Mouse (Mus musculus): ENCODE data around the gene Ccdc169. TPM values are rescaled to one million over a fixed set of nuclear protein-coding genes. Genes with fewer than 3 reads are reported as not detected.
A peak's percentile ranks its signal among the peaks of the same experiment; 100 is the strongest.

Ccdc169 gene
- polyA plus RNA-seq, 2 experiments: 0.11 to 0.25 TPM

DNA sequence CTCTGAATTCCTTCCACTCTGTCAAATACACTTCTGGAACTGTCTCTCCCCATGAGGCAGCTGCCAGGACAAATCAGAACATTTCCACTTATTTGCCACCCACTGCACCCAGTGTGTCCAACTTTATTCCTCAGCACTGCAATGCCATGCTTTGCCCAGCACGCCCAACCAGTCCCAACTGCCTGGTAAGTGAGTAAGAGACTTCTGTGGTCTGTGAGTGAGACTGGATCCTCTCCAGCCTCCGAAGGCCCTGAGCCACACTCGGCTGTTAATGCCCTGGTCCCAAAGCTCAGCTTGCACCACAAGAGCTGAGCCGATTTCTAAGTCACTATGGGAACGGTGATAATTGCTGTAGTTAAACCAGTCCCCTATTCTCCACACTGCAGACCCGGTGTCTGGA is 70.5 kb downstream of the Ccdc169 start:
- no peak overlapping the region for H3K27ac ChIP-seq (replicated peaks; ENCODE audit: low read depth, low read length)
- 42% methylated on average over 6 of the region's 6 CpGs for WGBS
- no peak overlapping the region for H3K4me2 ChIP-seq (replicated peaks; ENCODE audit: low read depth, low read length, severe bottlenecking)
- no peaks in the 10 kb centered on the region for H3K27me3 ChIP-seq (ENCODE audit: control insufficient read depth, insufficient read depth, low read length)
- ATAC-seq (ENCODE audit: low FRiP score, low read depth) (0 out of 2 replicates have a peak, but pooled peaks have one; percentile 23), DNase-seq (ENCODE audit: low spot score) (no peak)
- H3K9ac ChIP-seq (ENCODE audit: low read depth, low read length, severe bottlenecking): no peak overlapping the region
- no peaks in the 10 kb centered on the region for H3K9me3 ChIP-seq (ENCODE audit: control insufficient read depth, low read length)
- no peak overlapping the region for H3K4me3 ChIP-seq (replicated peaks; ENCODE audit: low read length)
- TF ChIP-seq POLR2A (IDR thresholded peaks at IDR 0.05; ENCODE audit: borderline replicate concordance, extremely low read depth, insufficient read depth, insufficient read length): no peak
- no peaks in the 10 kb centered on the region for H3K4me1 ChIP-seq (ENCODE audit: control insufficient read depth, insufficient read depth, low read length)
- no peaks in the 10 kb centered on the region for H3K36me3 ChIP-seq (ENCODE audit: control insufficient read depth, insufficient read depth, low read length)

DNA sequence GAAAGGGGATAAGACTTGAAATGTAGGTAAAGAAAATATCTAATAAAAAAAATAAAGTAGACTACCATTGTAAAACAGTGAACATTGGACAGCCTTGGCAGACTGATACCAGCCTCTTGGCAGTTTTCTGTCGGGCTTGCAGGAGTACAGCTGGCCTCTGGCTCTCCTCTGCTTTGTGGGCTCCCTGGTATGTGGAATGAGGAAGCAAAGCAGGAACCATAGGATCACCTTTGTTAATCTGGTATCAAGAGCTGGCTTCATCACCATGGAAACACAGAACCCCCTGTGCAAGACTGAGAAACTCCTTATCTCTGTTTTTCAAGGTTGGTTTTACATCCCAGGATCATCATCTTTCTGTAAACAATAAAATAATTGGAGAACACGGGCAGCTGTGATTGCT is 75.1 kb downstream of the Ccdc169 start:
- DNase-seq (ENCODE audit: low spot score) (no peak), ATAC-seq (ENCODE audit: low FRiP score, low read depth) (no peak)
- H3K36me3 ChIP-seq (ENCODE audit: control insufficient read depth, insufficient read depth, low read length): no peaks in the 10 kb centered on the region
- no peak overlapping the region for H3K27ac ChIP-seq (replicated peaks; ENCODE audit: low read depth, low read length)
- H3K9ac ChIP-seq (ENCODE audit: low read depth, low read length, severe bottlenecking): no peak overlapping the region
- TF ChIP-seq POLR2A (IDR thresholded peaks at IDR 0.05; ENCODE audit: borderline replicate concordance, extremely low read depth, insufficient read depth, insufficient read length): no peak
- peaks cover 8% of the 10 kb centered on the region; the same call in 1 of the 2 replicates for H3K4me1 ChIP-seq (ENCODE audit: control insufficient read depth, insufficient read depth, low read length)
- no peaks in the 10 kb centered on the region for H3K27me3 ChIP-seq (ENCODE audit: control insufficient read depth, insufficient read depth, low read length)
- H3K4me3 ChIP-seq (replicated peaks; ENCODE audit: low read length): no peak overlapping the region
- H3K4me2 ChIP-seq (replicated peaks; ENCODE audit: low read depth, low read length, severe bottlenecking): no peak overlapping the region
- WGBS: 36% methylated on average over 2 of the region's 2 CpGs
- H3K9me3 ChIP-seq (ENCODE audit: control insufficient read depth, low read length): no peaks in the 10 kb centered on the region

DNA sequence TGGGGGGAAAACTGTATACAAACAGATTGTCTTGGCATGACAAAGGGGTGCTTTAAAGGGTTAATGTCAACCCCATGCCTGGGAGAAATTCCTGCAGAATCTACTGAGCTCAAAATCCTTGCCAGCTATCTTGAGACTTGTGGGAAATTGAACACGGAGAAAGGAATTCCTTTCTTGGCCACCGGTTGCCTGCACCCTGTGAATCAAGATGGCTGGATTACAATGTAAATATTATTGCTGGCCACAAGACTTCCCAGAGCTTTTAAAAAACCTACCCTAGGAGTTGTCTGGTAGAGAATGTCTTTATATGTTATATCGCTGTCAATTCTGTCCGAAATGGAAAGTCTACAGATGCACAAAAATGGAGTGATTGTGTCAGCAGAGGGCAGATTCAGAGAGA is 76.6 kb downstream of the Ccdc169 start:
- DNase-seq (ENCODE audit: low spot score): peak; percentile 61
- ATAC-seq (ENCODE audit: low FRiP score, low read depth): peak; percentile 47
- H3K4me3 ChIP-seq (replicated peaks; ENCODE audit: low read length): no peak overlapping the region
- H3K27me3 ChIP-seq (ENCODE audit: control insufficient read depth, insufficient read depth, low read length): no peaks in the 10 kb centered on the region
- TF ChIP-seq POLR2A (IDR thresholded peaks at IDR 0.05; ENCODE audit: borderline replicate concordance, extremely low read depth, insufficient read depth, insufficient read length): no peak
- peak overlapping the region; percentile 23 for H3K27ac ChIP-seq (replicated peaks; ENCODE audit: low read depth, low read length)
- WGBS: 44% methylated on average over 4 of the region's 4 CpGs
- no peak overlapping the region for H3K9ac ChIP-seq (ENCODE audit: low read depth, low read length, severe bottlenecking)
- no peaks in the 10 kb centered on the region for H3K36me3 ChIP-seq (ENCODE audit: control insufficient read depth, insufficient read depth, low read length)
- no peaks in the 10 kb centered on the region for H3K9me3 ChIP-seq (ENCODE audit: control insufficient read depth, low read length)
- H3K4me1 ChIP-seq (ENCODE audit: control insufficient read depth, insufficient read depth, low read length): peaks cover 8% of the 10 kb centered on the region; the same call in 1 of the 2 replicates
- H3K4me2 ChIP-seq (replicated peaks; ENCODE audit: low read depth, low read length, severe bottlenecking): no peak overlapping the region

DNA sequence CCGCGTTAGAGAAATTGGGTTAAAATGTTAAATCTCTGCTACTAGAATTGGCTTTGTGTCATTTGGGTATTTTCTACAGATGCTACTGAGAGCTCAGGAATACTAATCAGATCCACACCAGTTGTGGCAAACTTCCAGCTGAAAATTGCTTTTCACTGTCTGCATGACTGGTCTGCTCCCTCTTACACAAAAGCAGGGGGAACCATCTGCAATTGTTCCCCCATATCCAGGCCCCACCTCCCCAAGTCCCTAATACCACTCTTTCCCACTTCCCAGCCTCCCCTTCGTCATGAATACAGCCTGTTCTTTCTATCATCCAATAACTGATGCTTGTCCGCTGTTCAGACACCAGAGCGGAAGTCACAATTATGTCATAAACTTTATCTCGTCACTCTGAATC is 77.3 kb downstream of the Ccdc169 start:
- no peak for ATAC-seq (ENCODE audit: low FRiP score, low read depth)
- no peak for TF ChIP-seq POLR2A (IDR thresholded peaks at IDR 0.05; ENCODE audit: borderline replicate concordance, extremely low read depth, insufficient read depth, insufficient read length)
- peaks cover 8% of the 10 kb centered on the region; the same call in 1 of the 2 replicates for H3K4me1 ChIP-seq (ENCODE audit: control insufficient read depth, insufficient read depth, low read length)
- H3K9ac ChIP-seq (ENCODE audit: low read depth, low read length, severe bottlenecking): no peak overlapping the region
- DNase-seq (ENCODE audit: low spot score): peak; percentile 75
- 66% methylated on average over 6 of the region's 6 CpGs for WGBS
- H3K27ac ChIP-seq (replicated peaks; ENCODE audit: low read depth, low read length): peak overlapping the region; percentile 23; the same call in 1 of the 2 replicates
- no peaks in the 10 kb centered on the region for H3K36me3 ChIP-seq (ENCODE audit: control insufficient read depth, insufficient read depth, low read length)
- H3K9me3 ChIP-seq (ENCODE audit: control insufficient read depth, low read length): no peaks in the 10 kb centered on the region
- no peaks in the 10 kb centered on the region for H3K27me3 ChIP-seq (ENCODE audit: control insufficient read depth, insufficient read depth, low read length)
- H3K4me3 ChIP-seq (replicated peaks; ENCODE audit: low read length): no peak overlapping the region
- no peak overlapping the region for H3K4me2 ChIP-seq (replicated peaks; ENCODE audit: low read depth, low read length, severe bottlenecking)

DNA sequence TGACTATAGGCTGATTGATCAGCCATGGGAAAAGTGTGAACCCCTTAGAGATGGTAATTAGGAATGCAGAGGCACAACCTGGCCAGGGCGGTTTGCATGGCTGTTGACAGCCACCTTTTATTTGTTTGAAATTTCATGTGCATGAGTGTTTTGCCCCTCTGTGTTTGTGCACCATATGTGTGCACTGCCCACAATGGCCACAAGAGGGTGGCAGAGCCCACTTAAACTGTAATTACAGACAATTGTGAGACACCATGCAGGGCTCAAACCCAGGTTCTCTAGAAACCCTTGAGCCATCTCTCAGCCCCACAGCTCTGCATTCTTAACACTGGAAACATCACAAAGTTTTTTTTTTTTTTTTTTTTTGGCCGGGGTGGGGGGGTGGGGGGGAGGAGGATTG is 85.4 kb downstream of the Ccdc169 start:
- no peak overlapping the region for H3K9ac ChIP-seq (ENCODE audit: low read depth, low read length, severe bottlenecking)
- no peaks in the 10 kb centered on the region for H3K9me3 ChIP-seq (ENCODE audit: control insufficient read depth, low read length)
- TF ChIP-seq POLR2A (IDR thresholded peaks at IDR 0.05; ENCODE audit: borderline replicate concordance, extremely low read depth, insufficient read depth, insufficient read length): no peak
- ATAC-seq (ENCODE audit: low FRiP score, low read depth): no peak
- H3K36me3 ChIP-seq (ENCODE audit: control insufficient read depth, insufficient read depth, low read length): no peaks in the 10 kb centered on the region
- no peaks in the 10 kb centered on the region for H3K27me3 ChIP-seq (ENCODE audit: control insufficient read depth, insufficient read depth, low read length)
- H3K27ac ChIP-seq (replicated peaks; ENCODE audit: low read depth, low read length): no peak overlapping the region
- DNase-seq (ENCODE audit: low spot score): no peak
- no peak overlapping the region for H3K4me3 ChIP-seq (replicated peaks; ENCODE audit: low read length)
- WGBS: 88% methylated on average over 2 of the region's 2 CpGs
- no peak overlapping the region for H3K4me2 ChIP-seq (replicated peaks; ENCODE audit: low read depth, low read length, severe bottlenecking)
- 0 out of 2 replicates have a peak, but pooled peaks cover 3% of the 10 kb centered on the region for H3K4me1 ChIP-seq (ENCODE audit: control insufficient read depth, insufficient read depth, low read length)

Small RNAs within 50 kb of the gene (microRNA-seq; reads per million reads assigned to microRNA genes)
- not detected for gene Gm22029

Other genes with a start within 250 kb of the Ccdc169 start
- 0.53 and 0.65 TPM in 2 replicates for gene Sertm1, start 221.5 kb upstream of the Ccdc169 start, polyA plus RNA-seq (2012; rRNA removed)
- 0.08 and 0.21 TPM in 2 replicates for gene Sertm1, start 221.5 kb upstream of the Ccdc169 start, polyA plus RNA-seq (2014; fragmentation: Nextera tagmentation; extraction: Ambion mirVana)
- gene Ccna1, start 81.8 kb upstream of the Ccdc169 start, polyA plus RNA-seq (2012; rRNA removed): 2.4 and 2.6 TPM in 2 replicates
- 1.7 and 2.5 TPM in 2 replicates for gene Ccna1, start 81.8 kb upstream of the Ccdc169 start, polyA plus RNA-seq (2014; fragmentation: Nextera tagmentation; extraction: Ambion mirVana)
- 52.3 and 53.2 TPM in 2 replicates for gene Spg20, start 25.2 kb upstream of the Ccdc169 start, polyA plus RNA-seq (2012; rRNA removed)
- gene Spg20, start 25.2 kb upstream of the Ccdc169 start, polyA plus RNA-seq (2014; fragmentation: Nextera tagmentation; extraction: Ambion mirVana): 80.0 and 81.1 TPM in 2 replicates
- 0.09 and 0.12 TPM in 2 replicates for gene Sohlh2, start 44.7 kb downstream of the Ccdc169 start, polyA plus RNA-seq (2012; rRNA removed)
- gene Sohlh2, start 44.7 kb downstream of the Ccdc169 start, polyA plus RNA-seq (2014; fragmentation: Nextera tagmentation; extraction: Ambion mirVana): not detected in 2 replicates
- 23.3 and 24.0 TPM in 2 replicates for gene Dclk1, start 105.0 kb downstream of the Ccdc169 start, polyA plus RNA-seq (2012; rRNA removed)
- 66.2 and 75.7 TPM in 2 replicates for gene Dclk1, start 105.0 kb downstream of the Ccdc169 start, polyA plus RNA-seq (2014; fragmentation: Nextera tagmentation; extraction: Ambion mirVana)